Mouse (Mus musculus): ENCODE results near the gene A930004D18Rik. TPM values are rescaled to one million over a fixed set of nuclear protein-coding genes. Genes with fewer than 3 reads are reported as not detected.

Gene A930004D18Rik
- total RNA-seq (2017) = 0.12 TPM in 1 of 2 replicates, not detected in the other

- no peak for ATAC-seq (ENCODE audit: extremely low read depth, insufficient number of reproducible peaks, low FRiP score, poor library complexity, severe bottlenecking)
Measured at GRCm38 (mm10) chr2:18037491-18037890, at the start of gene A930004D18Rik. Gene A930004D18Rik (minus strand): TSS chr2:18037737.

GRCm38 (mm10) chr2:18080182-18080860 is 42.8 kb upstream of the A930004D18Rik start:
- no peak for ATAC-seq (ENCODE audit: extremely low read depth, insufficient number of reproducible peaks, low FRiP score, poor library complexity, severe bottlenecking)

- ATAC-seq (ENCODE audit: extremely low read depth, insufficient number of reproducible peaks, low FRiP score, poor library complexity, severe bottlenecking) = no peak
Measured at GRCm38 (mm10) chr2:18071947-18072346, 34.4 kb upstream of the A930004D18Rik start.

GRCm38 (mm10) chr2:18068071-18068796 is 30.7 kb upstream of the A930004D18Rik start:
- no peak for ATAC-seq (ENCODE audit: extremely low read depth, insufficient number of reproducible peaks, low FRiP score, poor library complexity, severe bottlenecking)

- no peak for ATAC-seq (ENCODE audit: extremely low read depth, insufficient number of reproducible peaks, low FRiP score, poor library complexity, severe bottlenecking)
Measured at GRCm38 (mm10) chr2:18066436-18066835, 28.9 kb upstream of the A930004D18Rik start.

- ATAC-seq (ENCODE audit: extremely low read depth, insufficient number of reproducible peaks, low FRiP score, poor library complexity, severe bottlenecking) = no peak
Measured at GRCm38 (mm10) chr2:18065708-18066030, 28.1 kb upstream of the A930004D18Rik start.

GRCm38 (mm10) chr2:18064941-18065707 is 27.6 kb upstream of the A930004D18Rik start:
- peak; percentile 16; the same call in 1 of the 2 replicates for ATAC-seq (ENCODE audit: extremely low read depth, insufficient number of reproducible peaks, low FRiP score, poor library complexity, severe bottlenecking)

- ATAC-seq (ENCODE audit: extremely low read depth, insufficient number of reproducible peaks, low FRiP score, poor library complexity, severe bottlenecking) = peak; percentile 73
Measured at GRCm38 (mm10) chr2:18064356-18064858, 26.9 kb upstream of the A930004D18Rik start.

GRCm38 (mm10) chr2:18063763-18064251 is 26.3 kb upstream of the A930004D18Rik start:
- peak; percentile 32; the same call in 1 of the 2 replicates for ATAC-seq (ENCODE audit: extremely low read depth, insufficient number of reproducible peaks, low FRiP score, poor library complexity, severe bottlenecking)

- no peak for ATAC-seq (ENCODE audit: extremely low read depth, insufficient number of reproducible peaks, low FRiP score, poor library complexity, severe bottlenecking)
Measured at GRCm38 (mm10) chr2:18060396-18060795, 22.9 kb upstream of the A930004D18Rik start.

GRCm38 (mm10) chr2:18059891-18060290 is 22.4 kb upstream of the A930004D18Rik start:
- no peak for ATAC-seq (ENCODE audit: extremely low read depth, insufficient number of reproducible peaks, low FRiP score, poor library complexity, severe bottlenecking)

GRCm38 (mm10) chr2:18059063-18059462 is 21.5 kb upstream of the A930004D18Rik start:
- ATAC-seq (ENCODE audit: extremely low read depth, insufficient number of reproducible peaks, low FRiP score, poor library complexity, severe bottlenecking) = no peak

- ATAC-seq (ENCODE audit: extremely low read depth, insufficient number of reproducible peaks, low FRiP score, poor library complexity, severe bottlenecking) = no peak
Measured at GRCm38 (mm10) chr2:18058146-18058708, 20.7 kb upstream of the A930004D18Rik start.

GRCm38 (mm10) chr2:18057336-18058145 is 20.0 kb upstream of the A930004D18Rik start:
- ATAC-seq (ENCODE audit: extremely low read depth, insufficient number of reproducible peaks, low FRiP score, poor library complexity, severe bottlenecking) = peak; percentile 42; the same call in 1 of the 2 replicates

GRCm38 (mm10) chr2:18056786-18057255 is 19.3 kb upstream of the A930004D18Rik start:
- peak; percentile 86 for ATAC-seq (ENCODE audit: extremely low read depth, insufficient number of reproducible peaks, low FRiP score, poor library complexity, severe bottlenecking)

- peak; percentile 69 for ATAC-seq (ENCODE audit: extremely low read depth, insufficient number of reproducible peaks, low FRiP score, poor library complexity, severe bottlenecking)
Measured at GRCm38 (mm10) chr2:18055929-18056785, 18.6 kb upstream of the A930004D18Rik start.

Data from neutrophil, adult 5-6 weeks (primary cell).